13 mouse cellular contexts compared by ENCODE assay signal in genomic region chr5:30931378-30931777, GRCm38 (mm10).
"Had no signal": no experiment of that assay in that cellular context is flagged by ENCODE, and none has a peak within 500 bp of the region (broad histone marks: within the 10 kb centered on the region; RNA-seq: fewer than 3 reads in every experiment).

No protein-coding gene starts in this region.

- H3K9me3 ChIP-seq: limb, embryonic 13.5 days; liver, embryonic 15.5 days; midbrain, embryonic 13.5 days; neural tube, embryonic 12.5 days had no signal

- H3K4me3 ChIP-seq: layer of hippocampus, adult 2 months; limb, embryonic 13.5 days; liver, embryonic 15.5 days; midbrain, embryonic 13.5 days; neural tube, embryonic 12.5 days had no signal

- H3K27me3 ChIP-seq: limb, embryonic 13.5 days; liver, embryonic 15.5 days; midbrain, embryonic 13.5 days; neural tube, embryonic 12.5 days had no signal

- H3K9ac ChIP-seq: liver, embryonic 15.5 days; midbrain, embryonic 13.5 days; neural tube, embryonic 12.5 days had no signal

- H3K36me3 ChIP-seq: limb, embryonic 13.5 days; liver, embryonic 15.5 days; midbrain, embryonic 13.5 days; neural tube, embryonic 12.5 days had no signal

- ATAC-seq: lung, postnatal 0 days had no signal

- DNase-seq: kidney, postnatal 4 days; lung, adult 2 months; lung, postnatal 36 days; spleen, adult 18-20 months; thymus, postnatal 36 days had no signal

- H3K27ac ChIP-seq: kidney, postnatal 0 days; layer of hippocampus, adult 2 months; limb, embryonic 13.5 days; liver, embryonic 15.5 days; midbrain, embryonic 13.5 days; neural tube, embryonic 12.5 days had no signal

- H3K4me2 ChIP-seq: limb, embryonic 13.5 days; liver, embryonic 11.5 days; liver, embryonic 15.5 days; midbrain, embryonic 13.5 days; neural tube, embryonic 12.5 days had no signal

- H3K4me1 ChIP-seq: liver, embryonic 15.5 days; midbrain, embryonic 13.5 days; neural tube, embryonic 12.5 days had no signal
